Mouse (Mus musculus): Measurements from ENCODE around the gene Cldn13.
"Not testable (repeated sequence)": the region's sequence is repeated elsewhere in the genome, so short reads cannot be mapped to it uniquely, and the experiment has no call there.

Gene Cldn13

GRCm38 (mm10) chr5:134933686-134934085 lies 18.4 kb upstream of the Cldn13 start:
- not testable (repeated sequence) for DNase-seq (ENCODE audit: low spot score)

- DNase-seq (ENCODE audit: low spot score), result no peak
Measured at GRCm38 (mm10) chr5:134933281-134933680, 18.0 kb upstream of the Cldn13 start.

- DNase-seq (ENCODE audit: low spot score), result no peak
Measured at GRCm38 (mm10) chr5:134932903-134933276, 17.6 kb upstream of the Cldn13 start.

GRCm38 (mm10) chr5:134932179-134932902 lies 17.0 kb upstream of the Cldn13 start, which contains the start of gene Mettl27:
Gene Mettl27 (plus strand): TSS chr5:134932368.
- DNase-seq (ENCODE audit: low spot score), result peak; percentile 81

GRCm38 (mm10) chr5:134929988-134930387 lies 14.7 kb upstream of the Cldn13 start:
- DNase-seq (ENCODE audit: low spot score), result no peak

GRCm38 (mm10) chr5:134926726-134927125 lies 11.4 kb upstream of the Cldn13 start:
- no peak for DNase-seq (ENCODE audit: low spot score)

GRCm38 (mm10) chr5:134923141-134923540 lies 7.8 kb upstream of the Cldn13 start:
- no peak for DNase-seq (ENCODE audit: low spot score)

GRCm38 (mm10) chr5:134921106-134921505 lies 5.8 kb upstream of the Cldn13 start:
- no peak for DNase-seq (ENCODE audit: low spot score)

- DNase-seq (ENCODE audit: low spot score), result no peak
Measured at GRCm38 (mm10) chr5:134920106-134920687, 4.9 kb upstream of the Cldn13 start.

- DNase-seq (ENCODE audit: low spot score), result no peak
Measured at GRCm38 (mm10) chr5:134919097-134919496, 3.8 kb upstream of the Cldn13 start.

- DNase-seq (ENCODE audit: low spot score), result peak; percentile 66
Measured at GRCm38 (mm10) chr5:134918071-134918832, 2.9 kb upstream of the Cldn13 start.

GRCm38 (mm10) chr5:134914510-134914909 lies 816 bp downstream of the Cldn13 start:
- no peak for DNase-seq (ENCODE audit: low spot score)

- no peak for DNase-seq (ENCODE audit: low spot score)
Measured at GRCm38 (mm10) chr5:134913753-134914152, 1.6 kb downstream of the Cldn13 start.

GRCm38 (mm10) chr5:134913352-134913751 lies 2.0 kb downstream of the Cldn13 start:
- no peak for DNase-seq (ENCODE audit: low spot score)

- DNase-seq (ENCODE audit: low spot score), result no peak
Measured at GRCm38 (mm10) chr5:134911901-134912300, 3.4 kb downstream of the Cldn13 start.

- DNase-seq (ENCODE audit: low spot score), result peak; percentile 97
Measured at GRCm38 (mm10) chr5:134907135-134907534, 8.2 kb downstream of the Cldn13 start.

GRCm38 (mm10) chr5:134906633-134907032 lies 8.7 kb downstream of the Cldn13 start, which contains the start of gene Tmem270:
Gene Tmem270 (minus strand): TSS chr5:134906733.
- DNase-seq (ENCODE audit: low spot score), result no peak

- no peak for DNase-seq (ENCODE audit: low spot score)
Measured at GRCm38 (mm10) chr5:134901644-134902027, 13.7 kb downstream of the Cldn13 start.

- no peak for DNase-seq (ENCODE audit: low spot score)
Measured at GRCm38 (mm10) chr5:134901012-134901643, 14.2 kb downstream of the Cldn13 start.

- DNase-seq (ENCODE audit: low spot score), result no peak
Measured at GRCm38 (mm10) chr5:134897596-134897995, 17.7 kb downstream of the Cldn13 start.

- no peak for DNase-seq (ENCODE audit: low spot score)
Measured at GRCm38 (mm10) chr5:134896965-134897364, 18.4 kb downstream of the Cldn13 start.

GRCm38 (mm10) chr5:134895291-134895690 lies 20.0 kb downstream of the Cldn13 start:
- no peak for DNase-seq (ENCODE audit: low spot score)
